Comparison of ENCODE assay signal across 36 mouse cellular contexts in genomic region chr14:32678565-32678964, GRCm38 (mm10). TPM values are rescaled to one million over a fixed set of nuclear protein-coding genes. Genes with fewer than 3 reads are reported as not detected.
"Had no signal": no experiment of that assay in that cellular context is flagged by ENCODE, and none has a peak within 500 bp of the region (broad histone marks: within the 10 kb centered on the region; RNA-seq: fewer than 3 reads in every experiment).

No protein-coding gene starts in this region.

- H3K9me3 ChIP-seq: limb, embryonic 10.5 days; limb, embryonic 12.5 days; limb, embryonic 13.5 days; limb, embryonic 15.5 days; liver, embryonic 12.5 days; liver, embryonic 13.5 days; liver, embryonic 15.5 days; lung, embryonic 15.5 days; megakaryocyte, embryonic 14.5 days; midbrain, embryonic 10.5 days; midbrain, embryonic 12.5 days; midbrain, embryonic 13.5 days; midbrain, embryonic 15.5 days; neural tube, embryonic 12.5 days had no signal

- H3K36me3 ChIP-seq: limb, embryonic 10.5 days; limb, embryonic 12.5 days; limb, embryonic 13.5 days; limb, embryonic 15.5 days; liver, embryonic 12.5 days; liver, embryonic 13.5 days; liver, embryonic 15.5 days; lung, embryonic 15.5 days; midbrain, embryonic 10.5 days; midbrain, embryonic 12.5 days; midbrain, embryonic 13.5 days; midbrain, embryonic 15.5 days; neural tube, embryonic 12.5 days had no signal

- DNase-seq: left cerebral cortex, postnatal 4 days; liver; liver, embryonic 13.5 days; liver, postnatal 0 days; lung, adult 18-20 months; lung, adult 2 months; lung, embryonic 14.5 days; lung, postnatal 10 days; lung, postnatal 14 days; lung, postnatal 36 days; lung, postnatal 4 days; midbrain, embryonic 14.5 days had no signal

- H3K9ac ChIP-seq: limb, embryonic 12.5 days; limb, embryonic 13.5 days; limb, embryonic 15.5 days; liver, embryonic 12.5 days; liver, embryonic 13.5 days; liver, embryonic 14.5 days; liver, embryonic 15.5 days; liver, postnatal 0 days; lung, embryonic 14.5 days; lung, embryonic 15.5 days; midbrain, embryonic 12.5 days; midbrain, embryonic 13.5 days; midbrain, embryonic 15.5 days; neural tube, embryonic 12.5 days had no signal

- H3K27ac ChIP-seq: limb, embryonic 10.5 days; limb, embryonic 12.5 days; limb, embryonic 13.5 days; limb, embryonic 15.5 days; liver, embryonic 12.5 days; liver, embryonic 13.5 days; liver, embryonic 14.5 days; liver, embryonic 15.5 days; lung, embryonic 15.5 days; macrophage; midbrain, embryonic 10.5 days; midbrain, embryonic 12.5 days; midbrain, embryonic 13.5 days; midbrain, embryonic 15.5 days; neural tube, embryonic 12.5 days had no signal

- H3K4me1 ChIP-seq: liver, embryonic 12.5 days; liver, embryonic 13.5 days; liver, embryonic 15.5 days; neural tube, embryonic 12.5 days had no signal

- H3K4me2 ChIP-seq: limb, embryonic 12.5 days; limb, embryonic 13.5 days; limb, embryonic 15.5 days; liver, embryonic 11.5 days; liver, embryonic 12.5 days; liver, embryonic 13.5 days; liver, embryonic 15.5 days; lung, embryonic 14.5 days; lung, embryonic 15.5 days; midbrain, embryonic 11.5 days; midbrain, embryonic 12.5 days; midbrain, embryonic 13.5 days; midbrain, embryonic 15.5 days; neural tube, embryonic 12.5 days had no signal

- H3K4me3 ChIP-seq: limb, embryonic 10.5 days; limb, embryonic 12.5 days; limb, embryonic 13.5 days; limb, embryonic 15.5 days; liver, embryonic 12.5 days; liver, embryonic 13.5 days; liver, embryonic 15.5 days; lung, embryonic 15.5 days; megakaryocyte, embryonic 14.5 days; midbrain, embryonic 10.5 days; midbrain, embryonic 12.5 days; midbrain, embryonic 13.5 days; midbrain, embryonic 15.5 days; myocyte; neural tube, embryonic 12.5 days had no signal

- H3K27me3 ChIP-seq: limb, embryonic 12.5 days; limb, embryonic 13.5 days; limb, embryonic 15.5 days; liver, embryonic 13.5 days; liver, embryonic 15.5 days; lung, embryonic 15.5 days; midbrain, embryonic 13.5 days; midbrain, embryonic 15.5 days; neural tube, embryonic 12.5 days had no signal

RNA-seq across cellular contexts. Expression of gene 3425401B19Rik, which starts 6.5 kb away (rescaled TPM):
- total RNA-seq: left cerebral cortex, postnatal 4 days; megakaryocyte progenitor cell, adult 5-6 weeks; megakaryocyte, adult 5-6 weeks; megakaryocyte-erythroid progenitor cell, adult 5-6 weeks; monocyte, adult 5-6 weeks had no signal
- polyA plus RNA-seq: liver, adult 2 months; liver, embryonic 11.5 days; liver, embryonic 12.5 days; liver, embryonic 14.5 days; macrophage; midbrain, embryonic 11.5 days; midbrain, embryonic 13.5 days; midbrain, embryonic 14.5 days; midbrain, embryonic 15.5 days; midbrain, embryonic 16.5 days had no signal
